Mouse (Mus musculus): ENCODE results near the gene Prkrip1. TPM values are rescaled to one million over a fixed set of nuclear protein-coding genes. Genes with fewer than 3 reads are reported as not detected.

Gene Prkrip1
- polyA plus RNA-seq, 1 experiment from 2014 or later, result 85.0 TPM

Other genes with a start within 250 kb of the Prkrip1 start
- 4.6 and 5.7 TPM in 2 replicates for gene Ssc4d, start 224.4 kb downstream of the Prkrip1 start, polyA plus RNA-seq (2014; fragmentation: Nextera tagmentation; extraction: Ambion mirVana)
- not detected in 2 replicates for gene Zp3, start 218.9 kb downstream of the Prkrip1 start, polyA plus RNA-seq (2014; fragmentation: Nextera tagmentation; extraction: Ambion mirVana)
- 32.3 and 33.8 TPM in 2 replicates for gene Dtx2, start 204.2 kb downstream of the Prkrip1 start, polyA plus RNA-seq (2014; fragmentation: Nextera tagmentation; extraction: Ambion mirVana)
- gene Upk3b, start 160.5 kb downstream of the Prkrip1 start, polyA plus RNA-seq (2014; fragmentation: Nextera tagmentation; extraction: Ambion mirVana), result 0.18 and 0.67 TPM in 2 replicates
- gene Upk3bl, start 144.5 kb downstream of the Prkrip1 start, polyA plus RNA-seq (2014; fragmentation: Nextera tagmentation; extraction: Ambion mirVana), result 4.0 TPM in 2 replicates
- 3.3 and 4.4 TPM in 2 replicates for gene Rasa4, start 115.0 kb downstream of the Prkrip1 start, polyA plus RNA-seq (2014; fragmentation: Nextera tagmentation; extraction: Ambion mirVana)
- gene Polr2j, start 82.3 kb downstream of the Prkrip1 start, polyA plus RNA-seq (2014; fragmentation: Nextera tagmentation; extraction: Ambion mirVana), result 274 and 281 TPM in 2 replicates
- 50.5 TPM in 2 replicates for gene Lrwd1, start 62.9 kb downstream of the Prkrip1 start, polyA plus RNA-seq (2014; fragmentation: Nextera tagmentation; extraction: Ambion mirVana)
- gene Alkbh4, start 62.8 kb downstream of the Prkrip1 start, polyA plus RNA-seq (2014; fragmentation: Nextera tagmentation; extraction: Ambion mirVana), result 23.9 and 24.7 TPM in 2 replicates
- gene Orai2, start 28.2 kb downstream of the Prkrip1 start, polyA plus RNA-seq (2014; fragmentation: Nextera tagmentation; extraction: Ambion mirVana), result 4.5 and 5.6 TPM in 2 replicates
- gene Sh2b2, start 47.6 kb upstream of the Prkrip1 start, polyA plus RNA-seq (2014; fragmentation: Nextera tagmentation; extraction: Ambion mirVana), result 10.2 and 12.0 TPM in 2 replicates